Mouse (Mus musculus): ENCODE measurements at regions not wholly inside any gene's neighbourhood (a gene's known extent, or its start where the extent isn't known, plus 50 kb on each side); places are given as distances from the start of the nearest gene placed in this dataset.

DNA sequence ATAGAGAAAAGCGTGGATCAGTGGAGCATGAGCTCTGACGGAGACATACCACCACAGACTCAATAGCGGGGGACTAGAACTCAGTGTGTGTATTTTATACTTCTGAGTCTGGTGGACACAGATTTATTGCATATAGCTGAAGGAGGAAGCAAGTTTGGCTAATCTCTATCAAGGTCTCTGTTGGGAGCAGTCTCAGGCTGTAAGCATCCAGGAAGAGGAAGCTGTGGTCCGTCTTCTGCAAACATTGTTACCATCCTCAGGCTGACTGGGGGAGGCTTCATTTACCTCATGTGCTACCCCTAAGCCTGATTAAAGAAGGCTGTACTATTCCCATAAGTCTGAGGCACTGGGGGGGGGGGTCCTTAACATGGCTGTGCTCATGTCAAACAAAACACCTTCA is 261.0 kb downstream of the Rnd3 start:
- TF ChIP-seq EP300 (IDR thresholded peaks at IDR 0.05; ENCODE audit: low read depth) (no peak), CTCF (IDR thresholded peaks at IDR 0.05; ENCODE audit: low read depth) (no peak)
- DNase-seq (ENCODE audit: low spot score) (no peak), ATAC-seq (ENCODE audit: insufficient read depth, low read depth) (no peak)
- Histone ChIP-seq H3K4me1 (ENCODE audit: control insufficient read depth, insufficient read depth) (no peaks in the 10 kb centered on the region; the same call in 1 of the 2 replicates), H3K4me2 (ENCODE audit: low read depth, low read length) (no peak overlapping the region), H3K9me3 (replicated peaks; ENCODE audit: control insufficient read depth, low read length) (no peaks in the 10 kb centered on the region), H3K4me3 (ENCODE audit: low read depth, low read length) (no peak overlapping the region), H3K9ac (replicated peaks; ENCODE audit: low read depth, low read length) (no peak overlapping the region), H3K27me3 (ENCODE audit: control insufficient read depth, insufficient read depth, low read length) (no peaks in the 10 kb centered on the region), H3K27ac (ENCODE audit: low read depth) (no peak overlapping the region), H3K36me3 (replicated peaks; ENCODE audit: control insufficient read depth, insufficient read depth, low read length) (no peaks in the 10 kb centered on the region)
- WGBS, result 77% methylated on average over 4 of the region's 4 CpGs

DNA sequence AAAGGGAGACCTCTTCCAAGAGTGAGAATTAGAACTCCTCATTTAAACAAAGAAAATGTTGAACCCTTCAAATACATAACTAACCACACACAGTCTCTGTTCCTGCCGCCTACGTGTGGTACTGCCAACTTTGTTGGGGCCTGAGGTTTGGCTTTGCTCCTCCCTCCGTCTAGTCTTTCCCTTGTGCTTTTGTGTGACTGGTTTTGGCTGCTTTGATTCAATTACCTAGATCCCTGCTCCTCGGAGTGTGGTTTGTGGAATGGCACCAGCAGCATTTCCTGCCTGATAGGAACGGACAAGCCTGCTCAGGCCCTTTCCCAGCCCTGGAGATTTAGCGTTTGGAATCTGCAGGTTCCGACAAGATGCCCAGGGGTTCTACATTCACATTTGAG is 263.0 kb downstream of the Rnd3 start:
- ATAC-seq (ENCODE audit: insufficient read depth, low read depth) (no peak), DNase-seq (ENCODE audit: low spot score) (no peak)
- 29% methylated on average over 7 of the region's 7 CpGs for WGBS
- no peak overlapping the region for H3K4me2 ChIP-seq (ENCODE audit: low read depth, low read length)
- TF ChIP-seq CTCF (IDR thresholded peaks at IDR 0.05; ENCODE audit: low read depth) (no peak), EP300 (IDR thresholded peaks at IDR 0.05; ENCODE audit: low read depth) (no peak)
- H3K9me3 ChIP-seq (replicated peaks; ENCODE audit: control insufficient read depth, low read length), result no peaks in the 10 kb centered on the region
- no peaks in the 10 kb centered on the region for H3K36me3 ChIP-seq (replicated peaks; ENCODE audit: control insufficient read depth, insufficient read depth, low read length)
- peaks cover 8% of the 10 kb centered on the region for H3K4me1 ChIP-seq (ENCODE audit: control insufficient read depth, insufficient read depth)
- no peak overlapping the region for H3K4me3 ChIP-seq (ENCODE audit: low read depth, low read length)
- no peaks in the 10 kb centered on the region for H3K27me3 ChIP-seq (ENCODE audit: control insufficient read depth, insufficient read depth, low read length)
- no peak overlapping the region for H3K27ac ChIP-seq (ENCODE audit: low read depth)
- no peak overlapping the region for H3K9ac ChIP-seq (replicated peaks; ENCODE audit: low read depth, low read length)

DNA sequence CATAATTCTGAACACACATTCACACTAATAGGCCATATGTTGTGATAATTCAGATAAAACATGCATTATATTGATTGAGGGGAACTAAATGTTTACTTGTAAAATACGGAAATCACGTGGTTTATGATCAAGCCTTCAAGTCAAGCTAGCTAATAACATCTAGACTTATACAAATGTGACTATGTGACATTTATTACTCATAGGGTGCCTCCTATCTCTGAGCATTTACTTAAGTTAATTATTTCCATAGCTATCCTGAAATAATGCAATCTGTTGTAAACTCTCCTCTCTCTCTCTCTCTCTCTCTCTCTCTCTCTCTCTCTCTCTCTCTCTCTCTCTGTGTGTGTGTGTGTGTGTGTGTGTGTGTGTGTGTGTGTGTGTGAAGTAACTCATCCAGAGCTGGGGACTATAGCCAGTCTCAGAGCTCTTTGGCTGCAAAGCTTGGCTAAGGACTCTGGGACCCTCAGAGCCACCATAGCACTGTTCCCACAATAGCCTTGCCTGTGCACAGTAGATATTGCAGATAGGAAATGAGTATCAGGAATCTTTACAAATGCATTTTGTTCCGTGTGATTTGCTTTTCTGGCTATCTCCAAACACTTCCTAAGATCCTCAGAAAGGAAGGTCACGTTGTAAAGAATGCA is 263.5 kb downstream of the Rnd3 start:
- ATAC-seq (ENCODE audit: insufficient read depth, low read depth) (no peak), DNase-seq (ENCODE audit: low spot score) (no peak)
- 65% methylated on average over 4 of the region's 4 CpGs for WGBS
- Histone ChIP-seq H3K4me1 (ENCODE audit: control insufficient read depth, insufficient read depth) (peaks cover 13% of the 10 kb centered on the region), H3K27me3 (ENCODE audit: control insufficient read depth, insufficient read depth, low read length) (no peaks in the 10 kb centered on the region), H3K4me3 (ENCODE audit: low read depth, low read length) (no peak overlapping the region), H3K9ac (replicated peaks; ENCODE audit: low read depth, low read length) (no peak overlapping the region), H3K4me2 (ENCODE audit: low read depth, low read length) (no peak overlapping the region), H3K27ac (ENCODE audit: low read depth) (no peak overlapping the region), H3K9me3 (replicated peaks; ENCODE audit: control insufficient read depth, low read length) (no peaks in the 10 kb centered on the region), H3K36me3 (replicated peaks; ENCODE audit: control insufficient read depth, insufficient read depth, low read length) (no peaks in the 10 kb centered on the region)
- TF ChIP-seq EP300 (IDR thresholded peaks at IDR 0.05; ENCODE audit: low read depth) (no peak), CTCF (IDR thresholded peaks at IDR 0.05; ENCODE audit: low read depth) (no peak)

DNA sequence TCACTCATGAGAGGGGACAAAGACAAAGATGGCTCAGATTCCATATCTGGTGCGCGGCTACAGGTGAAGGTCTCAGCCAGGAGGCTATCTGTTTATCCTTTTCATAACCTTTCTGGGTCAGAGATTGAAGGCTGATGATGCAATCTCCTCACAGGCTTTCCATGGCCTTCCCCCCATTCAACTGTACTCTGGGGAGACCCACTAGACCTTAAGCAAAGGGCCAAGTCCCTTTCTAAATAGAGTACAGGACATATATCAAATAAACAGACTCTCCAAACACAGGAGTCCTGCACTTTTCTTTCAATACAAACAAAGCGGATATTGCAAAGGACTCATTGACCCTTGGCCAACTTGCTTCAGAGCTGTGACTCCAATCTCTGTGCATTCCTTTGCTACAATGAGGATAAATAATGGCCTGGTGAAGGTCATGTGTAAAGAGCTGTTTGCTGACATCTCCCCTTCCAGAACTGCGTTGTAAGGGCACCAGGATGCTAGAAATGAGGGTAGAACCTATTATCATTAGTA is 267.3 kb downstream of the Rnd3 start:
- 79% methylated on average over 4 of the region's 4 CpGs for WGBS

DNA sequence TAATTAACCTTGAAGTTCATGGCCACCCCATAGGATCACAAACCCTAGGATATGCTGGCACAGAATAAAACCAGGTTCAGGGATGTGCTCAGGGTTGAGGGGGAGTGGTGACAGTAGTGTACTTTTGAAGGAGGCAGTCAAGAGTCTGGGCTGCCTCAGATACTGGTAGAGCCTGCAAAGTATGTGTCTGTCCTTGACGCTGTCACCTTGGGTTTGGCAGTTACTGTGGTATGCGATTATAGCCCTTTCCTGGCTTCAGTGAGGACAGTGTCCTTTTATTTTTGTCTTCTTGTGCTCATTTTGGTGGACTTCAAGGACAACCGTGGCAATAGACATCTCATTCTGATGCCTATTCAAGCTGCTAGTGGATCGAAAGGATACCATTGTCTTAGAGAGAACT is 268.1 kb downstream of the Rnd3 start:
- H3K36me3 ChIP-seq (replicated peaks; ENCODE audit: control insufficient read depth, insufficient read depth, low read length), result no peaks in the 10 kb centered on the region
- H3K4me2 ChIP-seq (ENCODE audit: low read depth, low read length), result no peak overlapping the region
- H3K9me3 ChIP-seq (replicated peaks; ENCODE audit: control insufficient read depth, low read length), result no peaks in the 10 kb centered on the region
- peak overlapping the region; percentile 61 for H3K27ac ChIP-seq (ENCODE audit: low read depth)
- no peaks in the 10 kb centered on the region for H3K27me3 ChIP-seq (ENCODE audit: control insufficient read depth, insufficient read depth, low read length)
- WGBS, result 45% methylated on average over 4 of the region's 4 CpGs
- DNase-seq (ENCODE audit: low spot score) (peak; percentile 75), ATAC-seq (ENCODE audit: insufficient read depth, low read depth) (peak; percentile 95)
- no peak for TF ChIP-seq EP300 (IDR thresholded peaks at IDR 0.05; ENCODE audit: low read depth)
- no peak for TF ChIP-seq CTCF (IDR thresholded peaks at IDR 0.05; ENCODE audit: low read depth)
- H3K4me3 ChIP-seq (ENCODE audit: low read depth, low read length), result no peak overlapping the region
- H3K9ac ChIP-seq (replicated peaks; ENCODE audit: low read depth, low read length), result no peak overlapping the region
- H3K4me1 ChIP-seq (ENCODE audit: control insufficient read depth, insufficient read depth), result peaks cover 16% of the 10 kb centered on the region; the same call in 1 of the 2 replicates

More for the DNA sequence above, 267.3 kb downstream of the Rnd3 start:
- H3K27me3 ChIP-seq (ENCODE audit: control insufficient read depth, insufficient read depth, low read length), result no peaks in the 10 kb centered on the region
- no peak overlapping the region for H3K4me2 ChIP-seq (ENCODE audit: low read depth, low read length)
- TF ChIP-seq CTCF (IDR thresholded peaks at IDR 0.05; ENCODE audit: low read depth), result no peak
- no peak for TF ChIP-seq EP300 (IDR thresholded peaks at IDR 0.05; ENCODE audit: low read depth)
- no peaks in the 10 kb centered on the region for H3K36me3 ChIP-seq (replicated peaks; ENCODE audit: control insufficient read depth, insufficient read depth, low read length)
- H3K9me3 ChIP-seq (replicated peaks; ENCODE audit: control insufficient read depth, low read length), result no peaks in the 10 kb centered on the region
- no peak overlapping the region for H3K9ac ChIP-seq (replicated peaks; ENCODE audit: low read depth, low read length)
- DNase-seq (ENCODE audit: low spot score), result no peak
- no peak overlapping the region for H3K4me3 ChIP-seq (ENCODE audit: low read depth, low read length)
- peaks cover 16% of the 10 kb centered on the region; the same call in 1 of the 2 replicates for H3K4me1 ChIP-seq (ENCODE audit: control insufficient read depth, insufficient read depth)
- ATAC-seq (ENCODE audit: insufficient read depth, low read depth), result no peak
- no peak overlapping the region for H3K27ac ChIP-seq (ENCODE audit: low read depth)

DNA sequence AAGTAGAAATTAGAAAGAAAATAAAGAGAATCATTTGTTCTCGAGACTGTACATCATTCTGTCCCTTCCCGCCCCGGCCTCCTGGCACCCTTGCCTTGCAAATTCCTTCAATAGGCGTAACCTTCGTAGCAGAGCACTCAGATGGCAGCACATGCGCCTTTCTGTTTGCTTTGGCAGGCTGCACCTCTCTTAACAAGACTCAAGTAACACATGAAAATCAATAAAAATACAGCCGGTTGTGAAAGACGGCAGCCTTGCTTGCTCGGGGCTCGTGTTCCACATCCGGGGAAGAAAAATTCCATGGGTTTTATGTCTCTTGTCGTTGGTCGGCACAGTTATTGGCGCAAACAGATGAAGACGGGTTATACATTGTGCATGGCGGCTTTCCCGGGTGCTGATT is 271.2 kb downstream of the Rnd3 start:
- WGBS, result 86% methylated on average over 17 of the region's 17 CpGs
- no peak for DNase-seq (ENCODE audit: low spot score)
- Histone ChIP-seq H3K36me3 (replicated peaks; ENCODE audit: control insufficient read depth, insufficient read depth, low read length) (no peaks in the 10 kb centered on the region), H3K27me3 (ENCODE audit: control insufficient read depth, insufficient read depth, low read length) (no peaks in the 10 kb centered on the region), H3K4me1 (ENCODE audit: control insufficient read depth, insufficient read depth) (peaks cover 16% of the 10 kb centered on the region; the same call in 1 of the 2 replicates), H3K9me3 (replicated peaks; ENCODE audit: control insufficient read depth, low read length) (no peaks in the 10 kb centered on the region), H3K9ac (replicated peaks; ENCODE audit: low read depth, low read length) (no peak overlapping the region), H3K4me3 (ENCODE audit: low read depth, low read length) (no peak overlapping the region), H3K4me2 (ENCODE audit: low read depth, low read length) (no peak overlapping the region), H3K27ac (ENCODE audit: low read depth) (no peak overlapping the region)
- no peak for ATAC-seq (ENCODE audit: insufficient read depth, low read depth)
- no peak for TF ChIP-seq EP300 (IDR thresholded peaks at IDR 0.05; ENCODE audit: low read depth)
- no peak for TF ChIP-seq CTCF (IDR thresholded peaks at IDR 0.05; ENCODE audit: low read depth)
